Mouse (Mus musculus) forebrain, embryonic 10.5 days (tissue): Measurements from ENCODE around the gene Ramp3. TPM values are rescaled to one million over a fixed set of nuclear protein-coding genes. Genes with fewer than 3 reads are reported as not detected.
"Not testable (repeated sequence)": the region's sequence is repeated elsewhere in the genome, so short reads cannot be mapped to it uniquely, and the experiment has no call there.

Experiments
- DNase-seq: peaks from one replicate; pipeline ENCODE4 v3.0.0-alpha.2; 2017; ENCODE audit warnings: low spot score; ENCODE audit errors: extremely low spot score
- H3K27ac ChIP-seq: fragments of 300-500 bp; sonication (generic); 2 replicates; pipeline ENCODE4 v1.5.1; 2016; ENCODE audit warnings: mild to moderate bottlenecking
- H3K27me3 ChIP-seq: fragments of 300-500 bp; sonication (generic); 2 replicates; pipeline ENCODE4 v1.6.1; 2016; ENCODE audit warnings: mild to moderate bottlenecking; ENCODE audit not compliant: poor library complexity, severe bottlenecking
- H3K36me3 ChIP-seq: fragments of 300-500 bp; sonication (generic); replicated peaks from 2 replicates; pipeline ENCODE4 v1.6.1; 2016; ENCODE audit warnings: mild to moderate bottlenecking, moderate library complexity
- H3K4me1 ChIP-seq: fragments of 300-500 bp; sonication (generic); 2 replicates; pipeline ENCODE4 v1.6.1; 2016
- H3K4me3 ChIP-seq: fragments of 300-500 bp; sonication (generic); 2 replicates; pipeline ENCODE4 v1.5.1; 2016; ENCODE audit warnings: mild to moderate bottlenecking, moderate library complexity
- H3K9me3 ChIP-seq: fragments of 300-500 bp; sonication (generic); 2 replicates; pipeline ENCODE4 v1.6.1; 2016; ENCODE audit warnings: mild to moderate bottlenecking, moderate library complexity
- WGBS: fragments of 180-500 bp; shearing (Covaris S2); methylation state at CpG from one replicate; pipeline ENCODE4 v1.1.7; 2016; 5-methylcytosine and 5-hydroxymethylcytosine counted together
- polyA plus RNA-seq: library from polyadenylated mRNA; unstranded; fragments of >200 nt; fragmentation: Nextera tagmentation; extraction: Ambion mirVana; gene quantifications from 2 replicates; pipeline ENCODE4 v1.2.1, GENCODE M21; 2016

Gene Ramp3
- polyA plus RNA-seq, 1 experiment from 2014 or later, result 5.4 TPM

DNA sequence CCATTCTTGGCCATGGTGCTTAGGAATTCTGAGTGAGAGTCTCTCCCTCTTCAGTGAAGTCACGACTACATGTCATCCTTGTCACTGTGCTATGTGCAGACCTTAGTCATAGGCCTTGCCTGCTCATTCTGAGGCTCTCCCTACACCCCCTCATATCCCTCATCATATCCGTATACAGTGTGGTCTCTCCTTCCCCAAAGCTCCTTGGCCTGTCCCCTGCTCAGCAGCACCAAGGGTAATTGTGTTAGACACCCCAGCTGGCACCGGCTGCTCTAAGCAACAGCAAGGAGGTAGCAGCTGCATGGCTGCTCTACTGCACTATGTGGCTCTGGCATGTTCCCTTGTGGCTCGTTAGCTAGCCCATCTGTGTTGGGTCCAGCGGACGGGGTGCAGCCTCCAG lies 13.8 kb upstream of the Ramp3 start:
- Histone ChIP-seq H3K4me3 (no peak overlapping the region), H3K27ac (no peak overlapping the region), H3K27me3 (no peaks in the 10 kb centered on the region), H3K4me1 (no peaks in the 10 kb centered on the region), H3K36me3 (no peaks in the 10 kb centered on the region), H3K9me3 (no peaks in the 10 kb centered on the region)
- no peak for DNase-seq
- 85% methylated on average over 6 of the region's 6 CpGs for WGBS

DNA sequence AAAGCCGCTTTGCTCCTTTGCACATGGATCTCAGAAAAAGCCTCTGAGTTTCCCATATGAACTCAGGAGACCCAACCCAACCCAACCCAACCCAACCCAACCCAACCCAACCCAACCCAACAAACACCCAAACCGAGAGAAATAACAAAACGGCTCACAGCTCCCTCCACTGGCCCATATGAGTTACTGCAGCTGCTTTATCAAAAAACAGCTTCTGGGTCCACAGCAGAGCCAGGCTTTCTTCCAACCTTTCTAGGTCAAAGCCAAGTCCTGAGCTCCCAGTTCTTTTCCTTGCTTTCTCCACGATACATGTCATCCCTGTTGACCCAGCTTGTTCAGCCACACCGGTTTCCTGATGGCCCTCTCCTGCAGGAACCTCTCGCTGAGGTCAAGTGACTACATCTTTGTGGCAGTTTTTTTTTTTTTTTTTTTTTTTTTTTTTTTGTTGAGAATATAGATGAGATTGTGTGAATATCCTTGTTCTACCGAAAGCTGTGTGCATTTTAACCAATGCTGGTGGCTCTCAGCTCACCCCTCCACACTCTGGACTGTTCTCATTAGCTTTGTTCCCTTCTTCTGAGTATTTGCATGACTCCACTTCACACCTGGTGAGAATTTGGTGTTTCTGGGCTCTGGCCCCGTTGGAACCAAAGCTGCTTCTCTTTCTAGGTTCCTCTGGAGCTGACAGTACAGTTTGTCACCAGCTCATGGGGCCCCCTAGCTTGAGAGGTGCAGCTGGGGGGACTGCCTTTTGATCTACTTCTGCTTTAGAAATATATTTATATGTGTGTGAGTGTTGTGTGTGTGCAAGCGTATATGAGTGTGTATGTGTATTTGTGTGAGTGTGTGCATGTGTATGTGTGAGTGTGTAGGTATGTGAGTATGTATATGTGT lies 10.2 kb upstream of the Ramp3 start:
- no peak overlapping the region for H3K27ac ChIP-seq
- no peak for DNase-seq
- WGBS, result 62% methylated on average over 9 of the region's 9 CpGs

DNA sequence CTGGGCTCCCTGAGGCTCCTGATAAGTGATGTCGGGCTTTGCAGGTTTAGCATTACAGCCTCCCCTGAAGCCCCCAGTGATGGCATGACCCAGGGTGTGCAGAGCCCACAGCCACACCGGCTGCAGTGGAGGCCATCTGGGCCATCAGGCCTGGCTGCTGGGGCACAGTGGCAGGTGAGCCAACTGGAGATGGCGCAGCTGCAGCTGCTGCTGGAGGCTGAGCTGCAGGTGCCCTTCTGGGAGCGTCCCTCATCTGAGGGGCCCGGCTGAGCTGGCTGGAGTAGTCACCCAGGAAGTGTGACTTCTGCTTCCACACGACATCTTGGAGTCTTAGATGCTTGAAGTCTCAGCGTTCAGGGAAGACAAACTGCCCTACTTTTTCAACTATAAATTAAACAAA lies 7.8 kb upstream of the Ramp3 start:
- H3K4me3 ChIP-seq, result no peak overlapping the region
- WGBS, result 76% methylated on average over 7 of the region's 7 CpGs
- H3K4me1 ChIP-seq, result no peaks in the 10 kb centered on the region
- H3K27ac ChIP-seq, result no peak overlapping the region
- H3K27me3 ChIP-seq, result no peaks in the 10 kb centered on the region
- no peaks in the 10 kb centered on the region for H3K36me3 ChIP-seq
- DNase-seq, result no peak
- no peaks in the 10 kb centered on the region for H3K9me3 ChIP-seq

More for the DNA sequence above, 10.2 kb upstream of the Ramp3 start:
- Histone ChIP-seq H3K4me1 (no peaks in the 10 kb centered on the region), H3K36me3 (no peaks in the 10 kb centered on the region), H3K4me3 (no peak overlapping the region), H3K9me3 (no peaks in the 10 kb centered on the region), H3K27me3 (no peaks in the 10 kb centered on the region)

DNA sequence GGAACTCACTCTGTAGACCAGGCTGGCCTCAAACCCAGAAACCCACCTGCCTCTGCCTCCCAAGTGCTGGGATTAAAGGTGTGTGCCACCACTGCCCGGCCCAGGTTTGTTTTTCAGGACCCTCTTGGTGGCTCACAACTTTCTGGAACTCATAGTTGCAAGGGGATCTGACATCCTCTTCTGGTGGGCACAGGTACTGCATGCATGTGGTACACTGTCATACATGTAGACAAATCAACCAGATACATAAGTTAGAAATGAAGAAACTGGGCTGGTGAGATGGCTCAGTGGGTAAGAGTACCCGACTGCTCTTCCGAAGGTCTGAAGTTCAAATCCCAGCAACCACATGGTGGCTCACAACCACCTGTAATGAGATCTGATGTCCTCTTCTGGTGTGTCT lies 5.3 kb upstream of the Ramp3 start:
- peaks cover 18% of the 10 kb centered on the region; the same call in 1 of the 2 replicates for H3K27me3 ChIP-seq
- not testable (repeated sequence) for H3K27ac ChIP-seq, DNase-seq, H3K4me3 ChIP-seq, H3K9me3 ChIP-seq, H3K36me3 ChIP-seq
- H3K4me1 ChIP-seq, result peaks cover 16% of the 10 kb centered on the region
- WGBS, result 83% methylated on average over 3 of the region's 3 CpGs

DNA sequence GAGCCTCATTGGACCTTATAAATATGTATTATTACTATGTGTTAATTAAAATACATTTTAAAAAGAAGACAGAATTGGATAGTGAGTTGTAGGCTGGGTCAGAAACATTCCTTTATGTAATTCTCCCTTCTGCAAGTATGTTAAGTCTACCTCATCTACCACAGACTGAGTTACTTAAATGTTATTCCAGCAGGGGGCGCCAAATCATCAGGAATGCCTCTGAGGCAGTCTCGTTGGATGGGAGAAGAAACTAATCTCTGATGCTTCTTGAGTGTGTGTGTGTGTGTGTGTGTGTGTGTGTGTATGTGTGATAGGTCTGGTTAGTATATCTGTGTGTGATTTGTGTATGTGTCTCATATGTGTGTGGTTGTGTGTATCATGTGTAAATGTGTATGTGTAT lies 3.4 kb upstream of the Ramp3 start:
- H3K27me3 ChIP-seq, result peaks cover 31% of the 10 kb centered on the region
- 0% methylated on average over 2 of the region's 2 CpGs for WGBS
- no peaks in the 10 kb centered on the region for H3K36me3 ChIP-seq
- H3K4me3 ChIP-seq, result no peak overlapping the region
- H3K4me1 ChIP-seq, result peaks cover 25% of the 10 kb centered on the region
- DNase-seq, result peak; percentile 83
- H3K9me3 ChIP-seq, result no peaks in the 10 kb centered on the region
- no peak overlapping the region for H3K27ac ChIP-seq

DNA sequence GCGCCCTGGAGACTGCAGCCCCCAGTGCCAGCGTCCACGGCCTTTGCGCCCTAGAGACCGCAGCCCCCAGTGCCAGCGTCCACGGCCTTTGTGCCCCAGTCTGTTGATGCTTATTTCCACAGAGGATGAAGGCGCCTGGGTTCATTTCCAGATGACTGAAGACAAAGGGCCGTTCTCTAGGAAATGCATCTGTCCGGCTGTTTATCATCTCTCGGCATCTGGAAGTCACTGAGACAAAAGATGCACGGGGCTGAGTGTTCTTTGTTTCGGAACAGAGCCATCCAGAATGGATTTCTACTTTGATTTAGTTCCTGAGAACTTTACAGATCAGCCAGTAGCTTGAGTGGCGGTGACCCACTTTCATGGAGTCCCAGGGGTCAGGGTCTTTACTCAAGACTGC lies 2.9 kb downstream of the Ramp3 start:
- Histone ChIP-seq H3K36me3 (no peaks in the 10 kb centered on the region), H3K4me1 (peaks cover 27% of the 10 kb centered on the region), H3K27me3 (peaks cover 27% of the 10 kb centered on the region), H3K27ac (0 out of 2 replicates have a peak overlapping the region, but pooled peaks have one; percentile 1), H3K4me3 (no peak overlapping the region), H3K9me3 (no peaks in the 10 kb centered on the region)
- WGBS, result 82% methylated on average over 14 of the region's 14 CpGs
- no peak for DNase-seq

DNA sequence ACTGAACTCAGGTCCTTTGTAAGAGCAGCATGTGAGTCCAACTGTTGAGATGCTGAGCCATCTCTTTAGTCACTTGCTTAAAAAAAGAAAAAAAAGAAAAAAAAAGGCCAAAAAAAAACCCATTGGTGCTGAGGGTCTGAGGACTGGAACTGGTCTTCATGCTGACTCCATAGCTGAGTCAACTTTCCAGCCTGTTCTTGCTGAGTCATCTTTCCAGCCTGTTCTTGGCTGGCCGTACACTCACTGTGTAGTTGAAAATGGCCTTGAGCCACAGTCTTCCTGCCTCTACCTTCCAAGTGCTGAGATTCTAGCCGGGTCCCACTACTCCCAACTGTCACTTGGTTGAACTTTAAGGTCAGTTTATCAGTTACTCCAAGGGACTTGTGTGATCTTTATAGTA lies 8.3 kb downstream of the Ramp3 start:
- no peak overlapping the region for H3K27ac ChIP-seq
- peaks cover 5% of the 10 kb centered on the region; the same call in 1 of the 2 replicates for H3K27me3 ChIP-seq
- no peaks in the 10 kb centered on the region for H3K9me3 ChIP-seq
- peaks cover 17% of the 10 kb centered on the region for H3K4me1 ChIP-seq
- 91% methylated on average over 2 of the region's 2 CpGs for WGBS
- DNase-seq, result no peak
- H3K4me3 ChIP-seq, result no peak overlapping the region
- H3K36me3 ChIP-seq, result no peaks in the 10 kb centered on the region

DNA sequence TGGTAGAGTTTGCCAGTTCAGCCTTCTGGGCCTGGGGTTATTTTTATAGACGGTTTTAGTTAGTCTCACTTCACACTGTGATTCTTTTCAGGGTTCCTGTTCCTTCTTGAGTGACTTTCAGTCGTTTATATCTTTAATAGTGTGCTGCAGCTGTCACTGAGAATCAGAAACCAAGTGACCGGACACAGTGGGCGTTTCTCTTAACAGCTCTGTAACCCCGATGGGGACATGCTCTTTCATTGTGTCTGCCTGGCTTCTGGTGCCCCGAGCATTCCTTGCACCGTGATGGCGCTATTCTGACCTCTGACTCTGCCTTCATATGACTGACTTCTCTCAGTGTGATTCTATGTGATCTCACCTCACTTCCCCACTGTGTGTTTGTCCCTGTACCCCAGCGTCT lies 10.7 kb downstream of the Ramp3 start:
- Histone ChIP-seq H3K36me3 (no peaks in the 10 kb centered on the region), H3K27ac (no peak overlapping the region), H3K4me3 (no peak overlapping the region), H3K4me1 (peaks cover 15% of the 10 kb centered on the region), H3K27me3 (peaks cover 10% of the 10 kb centered on the region; the same call in 1 of the 2 replicates), H3K9me3 (no peaks in the 10 kb centered on the region)
- WGBS, result 36% methylated on average over 9 of the region's 9 CpGs
- DNase-seq, result no peak

DNA sequence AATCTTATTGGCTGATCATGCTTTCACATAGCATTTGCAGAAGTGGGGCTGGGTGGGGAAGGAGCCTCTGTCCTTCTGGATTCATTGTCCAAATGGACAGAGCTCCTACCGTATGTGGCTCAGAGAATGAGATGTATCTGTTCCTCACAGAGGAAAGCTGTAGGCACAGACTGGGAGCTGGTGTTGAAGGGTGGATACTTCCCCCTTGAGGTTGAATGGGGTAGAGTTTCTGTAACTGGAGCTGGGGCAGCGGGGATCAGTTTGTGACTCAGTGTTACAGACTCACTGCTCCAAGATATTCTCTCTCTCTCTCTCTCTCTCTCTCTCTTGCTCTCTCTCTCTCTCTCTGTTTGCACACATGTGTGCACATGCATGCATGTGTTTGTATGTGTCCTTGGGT lies 11.7 kb downstream of the Ramp3 start:
- H3K36me3 ChIP-seq, result no peaks in the 10 kb centered on the region
- no peak overlapping the region for H3K27ac ChIP-seq
- DNase-seq, result no peak
- peaks cover 15% of the 10 kb centered on the region for H3K4me1 ChIP-seq
- H3K27me3 ChIP-seq, result peaks cover 10% of the 10 kb centered on the region; the same call in 1 of the 2 replicates
- H3K4me3 ChIP-seq, result no peak overlapping the region
- 55% methylated on average over 2 of the region's 2 CpGs for WGBS
- H3K9me3 ChIP-seq, result no peaks in the 10 kb centered on the region

DNA sequence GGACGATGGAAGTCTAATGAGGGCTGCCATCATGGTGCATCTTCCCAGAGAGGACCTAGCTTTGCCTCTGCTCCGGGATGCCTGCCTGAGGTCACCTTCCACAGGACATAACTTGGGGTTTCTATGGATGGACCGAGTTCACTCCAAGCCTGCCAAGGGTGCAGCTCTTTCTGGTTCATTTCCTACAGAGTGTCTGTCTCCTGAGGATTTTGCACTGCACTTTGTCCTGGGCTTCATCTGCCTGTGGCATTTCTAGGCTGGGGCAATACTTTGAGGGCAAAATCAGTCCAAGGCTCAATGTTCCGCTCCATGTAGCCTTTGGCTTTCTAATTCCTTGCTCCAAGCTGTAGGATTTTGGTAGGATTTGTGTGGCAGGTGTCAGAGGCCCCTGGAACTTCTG lies 12.5 kb downstream of the Ramp3 start:
- no peak for DNase-seq
- no peak overlapping the region for H3K27ac ChIP-seq
- no peaks in the 10 kb centered on the region for H3K36me3 ChIP-seq
- H3K9me3 ChIP-seq, result no peaks in the 10 kb centered on the region
- peaks cover 15% of the 10 kb centered on the region for H3K4me1 ChIP-seq
- no peak overlapping the region for H3K4me3 ChIP-seq
- H3K27me3 ChIP-seq, result peaks cover 10% of the 10 kb centered on the region; the same call in 1 of the 2 replicates
- WGBS, result 85% methylated on average over 4 of the region's 4 CpGs

DNA sequence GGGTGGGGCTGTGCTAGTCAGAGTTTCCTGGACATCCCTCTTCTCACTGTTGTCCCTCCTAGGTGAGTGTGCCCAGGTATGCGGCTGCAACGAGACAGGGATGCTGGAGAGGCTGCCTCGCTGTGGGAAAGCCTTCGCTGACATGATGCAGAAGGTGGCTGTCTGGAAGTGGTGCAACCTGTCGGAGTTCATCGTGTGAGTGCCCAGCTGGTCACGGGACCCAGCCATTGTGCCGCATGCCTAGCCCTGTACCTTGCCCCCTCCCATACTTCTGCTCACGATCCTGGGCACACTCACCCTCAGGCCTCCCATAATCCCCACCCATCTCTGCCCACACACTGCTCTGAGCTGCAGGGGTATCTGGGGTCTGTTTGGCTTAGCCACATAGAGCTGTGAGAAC lies 16.4 kb downstream of the Ramp3 start:
- peaks cover 10% of the 10 kb centered on the region; the same call in 1 of the 2 replicates for H3K27me3 ChIP-seq
- H3K36me3 ChIP-seq, result no peaks in the 10 kb centered on the region
- H3K4me1 ChIP-seq, result peaks cover 10% of the 10 kb centered on the region
- no peak for DNase-seq
- H3K9me3 ChIP-seq, result no peaks in the 10 kb centered on the region
- no peak overlapping the region for H3K27ac ChIP-seq
- no peak overlapping the region for H3K4me3 ChIP-seq
- 88% methylated on average over 9 of the region's 9 CpGs for WGBS

DNA sequence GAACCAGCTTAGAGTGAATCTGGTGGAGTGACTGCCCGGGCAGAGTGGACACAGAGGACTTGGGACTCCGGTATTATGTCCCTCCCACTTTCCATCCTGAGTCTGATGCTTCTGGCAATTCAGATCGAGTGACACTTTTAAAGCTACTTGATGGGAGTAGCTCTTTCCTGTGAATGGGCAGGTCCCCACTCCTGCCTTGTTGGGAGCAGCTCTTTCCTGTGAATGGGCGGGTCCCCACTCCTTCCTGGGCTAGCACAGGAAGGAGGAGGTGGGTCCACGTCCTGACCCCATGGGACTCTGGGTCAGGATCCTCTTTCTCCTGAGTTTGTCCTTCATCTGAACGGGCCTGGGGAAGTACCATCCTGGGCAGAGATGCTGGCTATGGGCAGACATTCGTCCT lies 17.1 kb downstream of the Ramp3 start:
- WGBS, result 73% methylated on average over 7 of the region's 7 CpGs
- Histone ChIP-seq H3K27me3 (peaks cover 10% of the 10 kb centered on the region; the same call in 1 of the 2 replicates), H3K4me3 (no peak overlapping the region), H3K36me3 (no peaks in the 10 kb centered on the region), H3K9me3 (no peaks in the 10 kb centered on the region), H3K4me1 (peaks cover 14% of the 10 kb centered on the region), H3K27ac (0 out of 2 replicates have a peak overlapping the region, but pooled peaks have one; percentile 9)
- DNase-seq, result no peak

DNA sequence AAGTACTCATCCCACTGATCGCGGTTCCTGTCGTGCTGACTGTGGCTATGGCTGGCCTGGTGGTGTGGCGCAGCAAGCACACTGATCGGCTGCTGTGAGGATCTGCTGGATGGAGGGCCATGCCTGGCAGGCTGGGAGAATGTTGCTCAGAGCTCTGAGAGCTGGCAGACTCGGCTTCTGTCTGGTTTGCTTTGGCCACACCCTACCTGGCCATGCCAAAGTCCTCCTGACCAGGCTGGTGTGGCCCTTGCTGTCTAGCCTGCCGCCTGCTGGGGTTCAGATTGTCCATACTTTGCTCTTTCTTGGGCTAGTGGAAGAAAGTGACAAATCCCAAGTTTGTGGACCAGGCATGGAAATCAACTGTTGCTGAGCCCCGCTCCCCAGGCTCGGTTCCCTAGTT lies 18.3 kb downstream of the Ramp3 start:
- H3K4me1 ChIP-seq, result peaks cover 16% of the 10 kb centered on the region
- DNase-seq, result peak; percentile 11
- no peak overlapping the region for H3K27ac ChIP-seq
- H3K4me3 ChIP-seq, result no peak overlapping the region
- WGBS, result 89% methylated on average over 9 of the region's 9 CpGs
- H3K27me3 ChIP-seq, result peaks cover 5% of the 10 kb centered on the region; the same call in 1 of the 2 replicates
- H3K36me3 ChIP-seq, result no peaks in the 10 kb centered on the region
- no peaks in the 10 kb centered on the region for H3K9me3 ChIP-seq
